Mouse (Mus musculus) neural tube, embryonic 14.5 days (tissue): ENCODE data around the gene Zan. TPM values are rescaled to one million over a fixed set of nuclear protein-coding genes. Genes with fewer than 3 reads are reported as not detected.

Experiments used
- ATAC-seq: fragments of 200-750 bp; cut with Nextera tagmentation; 2 replicates; pipeline ENCODE4 v1.8.0; 2017; ENCODE audit warnings: low read depth, mild to moderate bottlenecking, moderate TSS enrichment, moderate library complexity
- H3K27ac ChIP-seq: fragments of 300-500 bp; sonication (generic); 2 replicates; pipeline ENCODE4 v1.5.1; 2014; ENCODE audit warnings: low read depth, mild to moderate bottlenecking, control low read depth, low read length, moderate library complexity, mixed read lengths
- H3K27me3 ChIP-seq: fragments of 300-500 bp; sonication (generic); 2 replicates; pipeline ENCODE4 v1.6.1; 2014; ENCODE audit warnings: low read length; ENCODE audit not compliant: control insufficient read depth, insufficient read depth
- H3K36me3 ChIP-seq: fragments of 300-500 bp; sonication (generic); 2 replicates; pipeline ENCODE4 v1.6.1; 2014; ENCODE audit warnings: low read length, mixed read lengths; ENCODE audit not compliant: control insufficient read depth, insufficient read depth
- H3K4me1 ChIP-seq: fragments of 300-500 bp; sonication (generic); 2 replicates; pipeline ENCODE4 v1.6.1; 2014; ENCODE audit warnings: low read length; ENCODE audit not compliant: control insufficient read depth, insufficient read depth
- H3K4me2 ChIP-seq: fragments of 300-500 bp; sonication (generic); 2 replicates; pipeline ENCODE4 v1.6.1; 2014; ENCODE audit warnings: mild to moderate bottlenecking, low read depth, low read length, control low read depth
- H3K4me3 ChIP-seq: fragments of 300-500 bp; sonication (generic); 2 replicates; pipeline ENCODE4 v1.5.1; 2014; ENCODE audit warnings: low read depth, low read length, control low read depth, mixed read lengths
- H3K9ac ChIP-seq: fragments of 300-500 bp; sonication (generic); replicated peaks from 2 replicates; pipeline ENCODE4 v1.6.1; 2014; ENCODE audit warnings: low read depth, mild to moderate bottlenecking, control low read depth, low read length, mixed read lengths
- H3K9me3 ChIP-seq: fragments of 300-500 bp; sonication (generic); 2 replicates; pipeline ENCODE4 v1.6.1; 2016; ENCODE audit warnings: low read length; ENCODE audit not compliant: control insufficient read depth
- WGBS: fragments of 180-500 bp; shearing (Covaris S2); extraction: QIAGEN DNeasy Blood & Tissue Kit; methylation state at CpG from one replicate; pipeline ENCODE4 v1.1.7; 2014; 5-methylcytosine and 5-hydroxymethylcytosine counted together
- polyA plus RNA-seq: library from polyadenylated mRNA; unstranded; fragments of >200 nt; fragmentation: Nextera tagmentation; extraction: Ambion mirVana; gene quantifications from 2 replicates; pipeline ENCODE4 v1.2.1, GENCODE M21; 2014

Zan gene
- polyA plus RNA-seq, 1 experiment from 2014 or later = 0.08 TPM

- Histone ChIP-seq H3K9ac (no peak overlapping the region), H3K4me1 (peaks cover 20% of the 10 kb centered on the region), H3K36me3 (no peaks in the 10 kb centered on the region), H3K27ac (no peak overlapping the region), H3K27me3 (peaks cover 9% of the 10 kb centered on the region; the same call in 1 of the 2 replicates), H3K9me3 (no peaks in the 10 kb centered on the region), H3K4me2 (no peak overlapping the region), H3K4me3 (no peak overlapping the region)
- 25% methylated on average over 9 of the region's 9 CpGs for WGBS
- ATAC-seq = no peak
Observed at GRCm38 (mm10) chr5:137345821-137346220, 131.0 kb downstream of the Zan start.

- Histone ChIP-seq H3K36me3 (no peaks in the 10 kb centered on the region), H3K9me3 (no peaks in the 10 kb centered on the region), H3K4me1 (peaks cover 15% of the 10 kb centered on the region), H3K27me3 (0 out of 2 replicates have a peak, but pooled peaks cover 2% of the 10 kb centered on the region), H3K9ac (no peak overlapping the region), H3K27ac (no peak overlapping the region), H3K4me3 (no peak overlapping the region), H3K4me2 (no peak overlapping the region)
- ATAC-seq = no peak
Observed at GRCm38 (mm10) chr5:137343869-137344268, 133.0 kb downstream of the Zan start.

GRCm38 (mm10) chr5:137343412-137343811, 133.5 kb downstream of the Zan start:
- Histone ChIP-seq H3K9ac (no peak overlapping the region), H3K27me3 (no peaks in the 10 kb centered on the region), H3K4me2 (no peak overlapping the region), H3K4me1 (peaks cover 13% of the 10 kb centered on the region), H3K4me3 (no peak overlapping the region), H3K27ac (no peak overlapping the region), H3K9me3 (no peaks in the 10 kb centered on the region), H3K36me3 (no peaks in the 10 kb centered on the region)
- ATAC-seq = no peak
- WGBS = 97% methylated on average over 5 of the region's 5 CpGs

- H3K9ac ChIP-seq = no peak overlapping the region
- H3K27me3 ChIP-seq = no peaks in the 10 kb centered on the region
- no peaks in the 10 kb centered on the region for H3K9me3 ChIP-seq
- H3K4me1 ChIP-seq = peaks cover 12% of the 10 kb centered on the region; the same call in 1 of the 2 replicates
- H3K27ac ChIP-seq = no peak overlapping the region
- no peak overlapping the region for H3K4me3 ChIP-seq
- H3K4me2 ChIP-seq = no peak overlapping the region
- H3K36me3 ChIP-seq = no peaks in the 10 kb centered on the region
- WGBS = 84% methylated on average over 7 of the region's 7 CpGs
- ATAC-seq = no peak
Observed at GRCm38 (mm10) chr5:137342407-137343012, 134.4 kb downstream of the Zan start.

- H3K4me3 ChIP-seq = no peak overlapping the region
- 71% methylated on average over 6 of the region's 6 CpGs for WGBS
- no peak overlapping the region; the same call in 1 of the 2 replicates for H3K27ac ChIP-seq
- no peaks in the 10 kb centered on the region for H3K27me3 ChIP-seq
- H3K9ac ChIP-seq = peak overlapping the region; percentile 66; the same call in 1 of the 2 replicates
- H3K9me3 ChIP-seq = no peaks in the 10 kb centered on the region
- peak overlapping the region; percentile 88; the same call in 1 of the 2 replicates for H3K4me2 ChIP-seq
- no peaks in the 10 kb centered on the region for H3K36me3 ChIP-seq
- peaks cover 12% of the 10 kb centered on the region; the same call in 1 of the 2 replicates for H3K4me1 ChIP-seq
- ATAC-seq = no peak
Observed at GRCm38 (mm10) chr5:137340222-137340621, 136.6 kb downstream of the Zan start.

- Histone ChIP-seq H3K4me3 (peak overlapping the region; percentile 37), H3K27ac (peak overlapping the region; percentile 72), H3K9me3 (no peaks in the 10 kb centered on the region), H3K27me3 (no peaks in the 10 kb centered on the region), H3K4me2 (peak overlapping the region; percentile 88), H3K9ac (peak overlapping the region; percentile 66), H3K36me3 (no peaks in the 10 kb centered on the region), H3K4me1 (peaks cover 12% of the 10 kb centered on the region; the same call in 1 of the 2 replicates)
- ATAC-seq = peak; percentile 69; the same call in 1 of the 2 replicates
- 7% methylated on average over 22 of the region's 22 CpGs for WGBS
Observed at GRCm38 (mm10) chr5:137339290-137339979, 137.4 kb downstream of the Zan start.

GRCm38 (mm10) chr5:137338663-137339289, 138.1 kb downstream of the Zan start:
- H3K36me3 ChIP-seq = no peaks in the 10 kb centered on the region
- H3K4me1 ChIP-seq = peaks cover 12% of the 10 kb centered on the region; the same call in 1 of the 2 replicates
- no peaks in the 10 kb centered on the region for H3K27me3 ChIP-seq
- peak overlapping the region; percentile 72 for H3K27ac ChIP-seq
- H3K4me3 ChIP-seq = peak overlapping the region; percentile 37
- peak overlapping the region; percentile 88 for H3K4me2 ChIP-seq
- H3K9ac ChIP-seq = peak overlapping the region; percentile 66
- WGBS = under 1% methylated on average over 11 of the region's 11 CpGs
- peak; percentile 7; the same call in 1 of the 2 replicates for ATAC-seq
- H3K9me3 ChIP-seq = no peaks in the 10 kb centered on the region

- peak overlapping the region; percentile 37 for H3K4me3 ChIP-seq
- ATAC-seq = peak; percentile 83
- H3K9me3 ChIP-seq = no peaks in the 10 kb centered on the region
- H3K4me2 ChIP-seq = peak overlapping the region; percentile 88
- peak overlapping the region; percentile 72 for H3K27ac ChIP-seq
- H3K36me3 ChIP-seq = no peaks in the 10 kb centered on the region
- peaks cover 12% of the 10 kb centered on the region; the same call in 1 of the 2 replicates for H3K4me1 ChIP-seq
- H3K9ac ChIP-seq = peak overlapping the region; percentile 66
- H3K27me3 ChIP-seq = no peaks in the 10 kb centered on the region
- under 1% methylated on average over 19 of the region's 19 CpGs for WGBS
Observed at GRCm38 (mm10) chr5:137338256-137338655, 138.6 kb downstream of the Zan start.

- H3K4me1 ChIP-seq = peaks cover 16% of the 10 kb centered on the region
- H3K27me3 ChIP-seq = no peaks in the 10 kb centered on the region
- no peak overlapping the region for H3K4me2 ChIP-seq
- H3K9ac ChIP-seq = no peak overlapping the region
- no peak for ATAC-seq
- no peak overlapping the region for H3K27ac ChIP-seq
- H3K4me3 ChIP-seq = no peak overlapping the region
- H3K36me3 ChIP-seq = no peaks in the 10 kb centered on the region
- H3K9me3 ChIP-seq = no peaks in the 10 kb centered on the region
- WGBS = 67% methylated on average over 8 of the region's 8 CpGs
Observed at GRCm38 (mm10) chr5:137337190-137337589, 139.7 kb downstream of the Zan start.
